Mouse (Mus musculus) urinary bladder, adult 18-20 months (tissue): Measurements from ENCODE around the gene Hoxb5.

ENCODE experiments used
- DNase-seq, 2 experiments: peaks; one replicate each; pipeline ENCODE4 v3.0.0; 2022; ENCODE audit warnings: low spot score in 2 of 2, mixed read lengths in 2 of 2

Hoxb5 gene

DNA sequence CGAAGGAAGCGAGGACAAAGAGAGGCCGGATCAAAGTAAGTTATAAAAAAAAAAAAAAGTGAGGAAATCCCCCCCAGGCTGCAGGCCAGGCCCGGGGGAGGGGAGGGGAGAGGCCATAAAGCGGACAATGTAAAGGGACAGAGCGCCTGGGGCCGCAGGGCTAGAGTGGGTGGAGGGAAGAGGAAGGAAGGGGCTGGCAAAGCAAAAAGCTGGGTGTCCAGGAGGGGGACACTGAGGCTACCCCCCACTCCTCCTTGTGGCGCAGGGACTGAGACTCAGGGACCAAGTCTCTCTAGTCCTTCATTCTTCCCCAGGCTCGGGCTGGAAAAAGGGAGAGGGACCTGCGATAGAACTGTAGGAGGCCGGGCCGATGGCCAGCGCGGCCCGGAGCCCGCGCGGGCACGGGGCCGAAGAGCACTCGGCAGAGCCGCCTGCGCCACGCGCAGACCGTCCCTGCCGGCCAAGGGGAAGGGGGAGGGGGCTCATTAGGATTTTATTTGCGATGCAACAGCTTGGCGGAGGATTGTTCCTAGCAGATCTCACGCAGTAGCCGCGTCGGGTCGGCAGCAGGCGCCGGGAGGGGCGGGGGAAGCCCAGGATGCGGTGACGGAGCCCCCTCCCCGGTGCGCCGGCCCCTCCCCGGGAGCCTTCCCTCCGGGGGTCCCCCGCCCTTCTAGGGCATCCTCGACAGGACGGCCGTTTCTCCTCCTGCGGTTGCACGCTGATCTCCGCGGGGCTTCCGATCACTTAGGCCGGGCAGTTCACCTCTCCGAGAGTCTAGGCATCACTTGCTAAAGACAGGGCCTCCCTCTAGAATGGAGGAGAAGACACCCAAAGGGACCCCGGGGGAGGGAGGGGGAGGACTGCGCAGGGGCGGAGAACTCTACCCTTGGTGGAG lies 30.9 kb upstream of the Hoxb5 start:
- no peak for DNase-seq

DNA sequence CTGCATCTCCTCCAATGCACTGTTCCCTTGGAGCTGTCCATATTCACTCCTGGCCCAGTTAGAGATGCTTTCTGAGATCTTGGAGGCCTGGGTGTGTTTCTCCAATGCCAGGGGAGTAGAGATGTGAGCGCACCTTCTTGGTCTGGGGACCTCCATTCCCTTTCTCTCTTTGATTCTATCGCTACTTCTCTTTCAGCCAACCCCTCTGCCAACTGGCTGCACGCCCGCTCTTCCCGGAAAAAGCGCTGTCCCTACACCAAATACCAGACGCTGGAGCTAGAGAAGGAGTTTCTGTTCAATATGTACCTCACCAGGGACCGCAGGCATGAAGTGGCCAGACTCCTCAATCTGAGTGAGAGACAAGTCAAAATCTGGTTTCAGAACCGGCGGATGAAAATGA lies 28.7 kb upstream of the Hoxb5 start:
- DNase-seq, result no peak

DNA sequence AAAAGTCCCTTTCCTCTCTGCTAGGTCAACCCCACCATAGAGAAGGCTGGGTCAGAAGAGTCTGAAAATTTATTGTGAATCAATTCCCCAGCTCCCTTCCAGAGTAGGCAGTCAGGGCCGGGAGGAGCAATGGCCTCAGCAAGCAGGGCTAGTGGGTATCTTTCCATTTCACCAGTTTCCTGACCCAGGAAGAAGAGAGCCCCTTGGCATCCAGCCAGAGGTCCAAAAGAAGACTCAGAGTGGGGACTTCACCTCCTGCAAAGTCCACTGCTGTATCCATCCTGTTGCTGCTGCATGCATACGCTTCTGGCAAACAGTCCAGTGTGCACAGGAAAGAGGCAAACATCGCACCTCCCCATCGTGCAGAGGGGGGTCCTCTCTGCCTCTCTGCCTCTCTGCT lies 27.2 kb upstream of the Hoxb5 start:
- DNase-seq, result no peak

DNA sequence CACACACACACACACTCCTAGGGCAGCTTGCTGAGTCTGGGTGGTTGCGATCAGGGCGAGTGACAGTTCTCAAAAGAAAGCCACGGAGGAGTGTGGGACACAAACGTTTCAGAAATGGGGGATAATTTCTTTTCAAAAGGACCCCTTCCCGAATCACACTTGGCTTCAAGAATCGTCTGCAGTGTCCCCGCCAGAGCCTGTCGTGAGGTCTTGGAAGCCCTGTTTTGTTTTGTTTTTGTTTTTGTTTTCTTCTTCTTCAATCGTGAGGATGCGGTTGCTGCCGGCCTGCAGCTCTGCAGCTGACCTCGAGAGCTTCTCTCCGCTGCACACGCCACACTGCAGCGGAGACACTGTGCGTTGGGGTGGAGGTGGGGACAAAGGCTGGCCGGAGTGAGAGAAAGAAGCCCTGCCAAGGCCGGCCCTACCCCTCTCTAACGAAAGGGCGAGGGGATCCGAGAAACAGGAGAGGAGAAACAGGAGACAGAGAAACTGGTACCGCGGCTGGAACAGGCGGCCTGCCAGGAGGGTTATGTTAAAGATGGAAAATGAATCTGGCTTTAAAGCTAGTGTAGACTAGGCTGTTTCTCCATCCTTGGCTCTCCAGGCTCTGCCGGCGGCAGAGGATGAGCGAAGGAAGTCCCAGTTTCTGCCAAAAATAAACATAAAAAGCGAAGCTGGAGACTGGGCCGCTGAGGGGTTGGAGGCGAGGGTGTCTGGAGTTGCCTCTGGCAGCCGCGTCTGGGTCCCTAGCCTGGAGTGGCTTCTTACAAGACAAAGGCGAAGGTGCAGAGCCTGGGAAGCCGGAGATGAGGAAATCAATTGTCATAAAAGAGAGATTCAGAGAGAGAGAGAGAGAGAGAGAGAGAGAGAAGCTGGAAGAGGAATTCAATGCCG lies 25.7 kb upstream of the Hoxb5 start:
- DNase-seq, result no peak

DNA sequence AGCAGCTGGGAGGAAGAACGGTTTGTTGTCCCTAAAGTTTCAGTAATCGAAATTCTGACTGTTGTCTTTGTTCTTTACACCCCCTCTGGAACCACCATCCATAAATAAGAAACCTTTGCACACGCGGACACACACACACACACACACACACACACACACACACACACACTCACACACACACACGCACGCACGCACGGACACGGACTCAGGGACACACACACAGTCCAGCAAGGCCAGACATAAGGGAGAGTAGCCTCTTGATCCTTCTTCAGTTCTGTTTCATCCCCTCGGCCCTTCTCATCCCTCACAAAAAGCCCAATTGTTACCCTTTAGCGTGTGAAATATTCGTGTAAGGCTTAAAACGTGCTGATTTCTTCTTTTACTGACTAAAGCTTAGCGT lies 24.8 kb upstream of the Hoxb5 start:
- DNase-seq, result no peak

DNA sequence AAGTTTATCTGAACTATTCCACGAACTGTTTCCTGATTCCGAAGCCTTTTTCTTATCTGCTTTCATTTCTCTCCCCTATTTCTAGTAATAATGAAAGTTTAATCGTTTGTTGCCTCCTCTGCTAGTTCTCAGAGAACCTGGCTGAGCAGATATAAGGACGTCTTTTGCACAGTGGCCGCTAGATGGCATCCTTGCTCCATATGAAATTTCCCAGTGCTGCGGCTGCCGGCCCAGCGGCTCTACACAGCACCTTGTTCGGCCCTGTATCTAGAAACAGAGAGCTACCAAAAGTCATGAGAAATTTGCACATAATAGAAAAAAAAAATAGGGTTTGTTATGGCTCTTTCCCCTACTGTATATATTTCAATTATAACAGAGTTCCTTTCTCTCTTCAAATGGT lies 24.4 kb upstream of the Hoxb5 start:
- DNase-seq, result peak in 1 of 2 experiments; percentile 75

DNA sequence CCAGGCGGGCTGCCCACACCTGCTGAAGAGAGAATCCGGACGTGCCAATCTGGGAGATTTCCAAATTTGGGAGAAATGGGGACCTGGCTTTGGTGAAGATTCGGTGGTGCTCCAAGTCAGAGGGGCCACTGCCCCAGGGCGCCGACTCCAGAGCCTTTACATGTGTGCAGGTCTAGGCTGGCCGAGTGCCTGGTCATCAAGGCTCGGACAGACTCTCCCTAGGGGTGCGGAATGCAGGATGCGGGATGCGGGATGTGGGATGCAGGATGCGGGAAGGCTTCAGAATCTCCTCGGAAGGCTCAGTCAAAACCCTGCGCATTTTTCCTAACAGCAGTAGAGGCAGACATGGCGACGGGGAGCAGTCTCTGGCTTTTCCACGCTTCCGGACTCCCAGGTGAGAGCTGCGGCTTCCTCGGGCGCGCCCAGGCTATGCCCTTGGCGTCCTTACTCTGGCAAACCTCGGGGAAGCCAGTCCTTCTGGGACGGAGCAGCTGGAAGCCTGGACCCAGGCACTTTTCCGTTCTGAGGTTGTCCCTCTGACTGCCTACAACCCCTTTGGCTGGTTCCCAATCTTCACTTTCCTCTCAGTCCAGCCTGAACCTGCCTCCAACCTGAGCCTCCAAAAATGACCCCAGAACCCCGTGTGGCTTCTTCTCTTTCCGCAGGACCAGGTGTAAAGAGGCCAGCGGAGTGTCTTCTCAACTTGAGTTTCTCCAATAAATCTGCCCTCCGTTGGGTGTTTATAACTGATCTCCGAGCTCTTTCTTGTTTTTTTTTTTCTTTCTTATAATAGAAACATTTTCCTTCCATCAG lies 23.5 kb upstream of the Hoxb5 start:
- no peak for DNase-seq

DNA sequence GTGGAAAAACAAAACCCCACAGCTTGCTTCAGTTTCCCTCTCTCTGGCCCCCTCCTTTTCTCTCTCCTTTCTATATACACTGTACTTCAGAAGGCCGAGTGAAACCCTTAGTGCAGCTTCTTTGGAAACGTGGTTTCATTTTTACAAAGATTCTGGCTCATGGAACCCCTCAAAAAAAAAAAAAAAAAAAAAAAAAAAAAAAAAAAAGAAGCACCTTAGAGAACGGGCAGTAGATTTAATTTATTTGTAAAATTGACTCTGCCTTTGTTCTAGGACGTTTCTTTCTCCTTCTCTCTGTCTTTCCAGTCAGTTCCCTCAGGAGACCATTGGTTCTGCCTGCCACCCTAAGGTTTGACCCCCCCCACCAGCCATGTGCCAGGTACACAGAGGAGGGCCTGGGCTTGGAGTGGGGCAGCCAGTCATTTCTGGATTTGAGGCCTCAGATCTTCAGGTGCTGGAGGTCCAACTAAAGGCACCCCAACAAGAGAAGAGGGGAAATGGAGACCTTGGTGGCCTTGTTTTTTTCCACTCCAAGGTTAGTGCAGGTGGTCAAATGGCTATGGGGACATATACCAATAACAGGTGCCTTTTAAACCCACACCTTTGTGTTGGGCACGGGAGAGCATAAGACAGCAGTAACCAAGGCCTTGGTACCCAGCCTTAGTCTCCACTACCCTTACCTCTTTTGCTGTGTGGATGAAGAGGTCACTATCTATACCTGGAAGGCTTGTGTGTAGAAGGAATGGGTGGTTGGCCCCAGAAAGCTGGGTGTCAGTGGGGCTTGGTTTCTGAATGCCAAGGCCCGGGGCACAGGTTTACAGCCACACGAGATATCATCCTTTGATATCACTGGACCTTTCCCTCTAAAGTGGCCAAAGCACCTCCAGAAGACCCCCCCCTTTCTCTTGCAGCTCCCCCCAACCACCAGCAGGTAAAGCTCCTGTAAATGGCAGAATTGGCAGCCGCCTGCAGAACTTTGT lies 22.4 kb upstream of the Hoxb5 start:
- DNase-seq, result no peak

DNA sequence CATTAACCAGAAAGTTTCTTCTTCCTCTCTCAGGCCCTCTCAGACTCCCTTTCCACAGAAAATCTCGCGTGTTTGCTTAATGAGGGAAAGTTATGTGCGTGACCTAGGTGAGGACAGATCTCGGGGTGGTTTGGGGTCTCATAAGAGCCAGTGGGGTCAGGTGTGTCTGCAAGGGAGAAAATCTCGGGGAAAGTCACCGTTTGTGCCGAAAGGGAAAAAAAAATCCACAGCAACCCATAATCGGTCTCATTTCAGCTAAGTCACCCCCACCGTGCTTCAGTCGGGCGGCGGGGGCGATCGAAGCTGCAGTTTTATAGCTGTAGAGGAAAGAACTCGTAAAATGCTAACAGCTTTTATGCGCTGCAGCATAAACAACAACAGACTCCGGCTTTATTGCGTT lies 21.7 kb upstream of the Hoxb5 start:
- no peak for DNase-seq

DNA sequence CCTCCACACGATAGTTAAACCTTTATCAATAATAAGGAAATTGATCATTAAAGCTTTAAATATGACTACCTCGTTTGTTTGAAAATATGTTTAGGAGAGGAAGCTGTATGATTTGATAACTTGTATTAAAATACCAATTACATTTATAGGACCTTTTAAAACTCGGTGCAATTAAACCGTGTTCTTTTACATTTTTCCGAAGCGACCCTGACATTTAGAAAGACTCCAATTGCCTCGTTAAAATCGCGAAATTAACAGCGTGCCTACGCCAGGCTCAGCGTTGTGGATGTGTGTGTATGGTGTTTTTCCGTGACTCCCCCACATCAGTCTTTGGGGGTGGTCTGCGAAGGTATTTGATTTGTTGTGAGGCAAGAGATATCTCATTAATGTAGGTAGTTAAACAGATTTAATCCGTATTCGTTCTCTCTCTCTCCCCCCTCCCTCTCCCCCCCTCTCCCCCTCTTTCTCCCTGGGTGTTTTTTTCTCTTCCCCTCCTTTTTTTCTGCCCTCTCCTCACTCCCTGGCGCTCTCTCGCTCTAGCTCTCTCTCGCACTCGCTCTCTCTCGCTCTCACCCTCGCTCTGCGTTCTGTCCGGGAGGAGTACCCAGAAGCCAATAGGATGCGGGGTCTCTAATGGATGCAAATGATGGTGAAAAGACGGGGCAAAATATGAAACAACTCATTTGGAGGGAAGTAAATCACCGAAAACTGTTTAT lies 21.1 kb upstream of the Hoxb5 start, which contains the start of gene Hoxb8:
Gene Hoxb8, plus strand, starts transcription at position 51 of the 716 bp plus-strand sequence.
- DNase-seq, result no peak

DNA sequence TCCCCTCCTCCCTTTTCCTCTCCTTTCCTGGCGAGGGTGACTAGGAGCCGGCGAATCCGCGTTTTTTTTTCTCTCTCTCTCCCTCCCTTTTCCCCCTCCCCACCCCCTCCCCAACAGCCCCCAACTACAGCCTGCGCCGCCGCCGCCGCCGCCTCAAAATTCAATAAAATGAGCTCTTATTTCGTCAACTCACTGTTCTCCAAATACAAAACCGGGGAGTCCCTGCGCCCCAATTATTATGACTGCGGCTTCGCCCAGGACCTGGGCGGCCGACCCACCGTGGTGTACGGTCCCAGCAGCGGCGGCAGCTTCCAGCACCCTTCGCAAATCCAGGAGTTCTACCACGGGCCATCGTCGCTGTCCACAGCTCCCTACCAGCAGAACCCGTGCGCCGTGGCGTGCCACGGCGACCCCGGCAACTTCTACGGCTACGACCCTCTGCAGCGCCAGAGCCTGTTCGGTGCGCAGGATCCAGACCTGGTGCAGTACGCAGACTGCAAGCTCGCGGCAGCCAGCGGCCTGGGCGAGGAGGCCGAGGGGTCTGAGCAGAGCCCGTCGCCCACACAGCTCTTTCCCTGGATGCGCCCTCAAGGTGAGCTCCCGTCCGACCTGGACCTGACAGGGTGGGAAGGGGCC lies 20.2 kb upstream of the Hoxb5 start:
- no peak for DNase-seq

DNA sequence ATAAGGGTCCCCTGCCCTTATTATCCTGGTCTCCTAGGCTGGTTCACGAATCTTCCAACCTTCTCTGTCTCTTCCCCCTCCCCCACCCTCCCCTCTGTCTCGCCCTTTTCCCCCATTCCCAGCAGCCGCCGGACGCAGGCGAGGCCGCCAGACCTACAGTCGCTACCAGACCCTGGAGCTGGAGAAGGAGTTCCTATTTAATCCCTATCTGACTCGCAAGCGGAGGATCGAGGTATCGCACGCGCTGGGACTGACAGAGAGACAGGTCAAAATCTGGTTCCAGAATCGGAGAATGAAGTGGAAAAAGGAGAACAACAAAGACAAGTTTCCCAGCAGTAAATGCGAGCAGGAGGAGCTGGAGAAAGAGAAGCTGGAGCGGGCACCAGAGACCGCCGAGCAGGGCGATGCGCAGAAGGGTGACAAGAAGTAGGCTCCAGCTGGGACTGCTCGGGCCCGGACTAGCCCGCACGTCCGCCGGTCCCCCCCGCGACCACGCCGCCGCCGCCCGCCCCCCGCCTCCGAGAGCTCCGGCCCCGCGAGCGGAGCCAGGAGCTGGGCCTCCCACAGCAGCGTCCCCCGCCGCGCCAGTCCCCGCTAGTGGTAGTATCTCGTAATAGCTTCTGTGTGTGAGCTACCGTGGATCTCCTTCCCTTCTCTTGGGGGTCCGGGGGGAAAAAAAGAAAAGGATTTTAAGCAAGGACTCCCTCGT lies 18.9 kb upstream of the Hoxb5 start:
- DNase-seq, result no peak

DNA sequence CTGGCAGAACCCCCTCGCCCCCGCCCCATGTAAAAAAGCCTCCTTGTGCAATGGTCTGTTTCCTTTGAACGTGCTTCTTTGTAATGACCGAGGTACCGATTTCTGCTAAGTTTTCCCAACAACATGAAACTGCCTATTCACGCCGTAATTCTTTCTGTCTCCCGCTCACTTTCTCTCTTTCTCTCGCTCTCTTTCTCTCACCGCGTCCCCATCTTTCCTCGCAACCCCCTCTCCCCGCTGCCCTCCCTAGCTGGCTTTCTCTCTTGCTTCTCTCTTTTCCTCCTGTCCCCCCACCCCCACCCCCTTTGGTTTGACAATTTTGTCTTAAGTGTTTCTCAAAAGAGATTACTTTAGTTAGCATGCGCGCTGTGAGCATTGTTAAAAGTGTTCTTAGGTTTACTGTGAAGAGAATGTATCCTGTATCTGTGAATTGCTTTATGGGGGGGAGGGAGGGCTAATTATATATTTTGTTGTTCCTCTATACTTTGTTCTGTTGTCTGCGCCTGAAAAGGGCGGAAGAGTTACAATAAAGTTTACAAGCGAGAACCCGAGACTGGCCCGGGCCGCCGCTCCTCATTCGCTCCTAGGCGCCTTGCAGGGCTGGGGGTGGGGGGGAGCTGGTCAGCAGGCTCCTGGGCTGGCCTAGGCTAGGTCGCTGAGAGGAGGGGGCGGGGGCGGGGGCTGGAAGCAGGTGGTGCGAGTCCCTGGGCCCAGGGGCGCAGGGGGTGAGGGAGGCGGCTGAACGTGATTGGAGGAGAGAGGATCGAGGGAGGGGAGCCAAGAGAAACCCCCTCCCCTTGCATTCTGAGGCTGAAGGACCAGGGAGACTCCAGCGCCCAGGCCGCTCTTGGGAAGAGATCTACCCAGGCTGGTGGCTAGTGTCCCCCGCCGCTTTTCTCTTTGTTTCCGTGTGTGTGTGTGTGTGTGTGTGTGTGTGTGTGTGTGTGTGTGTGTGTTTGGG lies 18.1 kb upstream of the Hoxb5 start:
- no peak for DNase-seq

DNA sequence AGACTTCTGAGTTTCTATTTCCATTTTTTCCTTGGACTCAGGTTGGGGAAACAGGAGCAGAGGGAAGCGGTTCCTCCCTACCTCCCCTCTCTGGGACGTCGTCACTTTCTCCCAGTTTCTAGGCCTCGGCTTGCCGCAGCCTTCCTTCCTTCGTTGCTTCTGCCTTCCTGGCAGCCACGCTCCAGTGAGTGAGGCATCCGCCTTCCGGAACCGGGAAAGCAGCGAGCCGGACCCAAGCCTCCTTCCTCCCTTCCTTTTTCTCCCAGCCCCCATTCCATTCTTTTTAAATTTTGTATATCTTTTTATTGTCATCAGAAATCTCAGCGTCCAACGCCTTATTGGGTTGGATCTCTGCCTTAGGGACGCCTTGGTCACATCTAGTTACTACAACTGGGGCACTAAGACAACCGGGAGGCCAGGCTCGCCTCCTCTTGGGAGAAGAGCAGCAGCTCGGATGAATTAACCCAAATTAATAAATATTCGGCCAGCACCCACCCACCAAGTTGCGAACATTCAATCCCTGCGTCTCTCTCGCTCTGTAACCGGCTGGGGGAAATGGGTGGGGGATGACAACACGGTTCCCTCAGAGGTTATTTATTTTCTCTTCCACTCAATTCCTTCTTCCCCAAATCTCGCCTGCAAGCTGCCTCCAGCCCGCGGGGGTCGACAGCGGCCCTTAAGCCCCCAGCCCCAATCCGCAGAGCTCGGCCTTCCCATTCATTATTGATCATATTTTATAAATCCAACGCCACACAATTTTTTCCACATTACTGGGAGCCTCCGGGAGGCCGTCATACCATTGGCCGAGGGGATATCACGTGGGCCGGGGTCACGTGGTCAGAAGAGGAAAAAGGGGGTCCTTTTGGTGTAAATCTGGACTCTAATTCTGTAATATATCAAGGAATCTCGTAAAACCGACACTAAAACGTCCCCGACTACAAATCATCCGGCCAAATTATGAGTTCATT lies 17.1 kb upstream of the Hoxb5 start, which contains the start of gene Hoxb7:
Gene Hoxb7, plus strand, starts transcription at position 853 of the 968 bp plus-strand sequence.
- peak in 1 of 2 experiments; percentile 69 for DNase-seq

DNA sequence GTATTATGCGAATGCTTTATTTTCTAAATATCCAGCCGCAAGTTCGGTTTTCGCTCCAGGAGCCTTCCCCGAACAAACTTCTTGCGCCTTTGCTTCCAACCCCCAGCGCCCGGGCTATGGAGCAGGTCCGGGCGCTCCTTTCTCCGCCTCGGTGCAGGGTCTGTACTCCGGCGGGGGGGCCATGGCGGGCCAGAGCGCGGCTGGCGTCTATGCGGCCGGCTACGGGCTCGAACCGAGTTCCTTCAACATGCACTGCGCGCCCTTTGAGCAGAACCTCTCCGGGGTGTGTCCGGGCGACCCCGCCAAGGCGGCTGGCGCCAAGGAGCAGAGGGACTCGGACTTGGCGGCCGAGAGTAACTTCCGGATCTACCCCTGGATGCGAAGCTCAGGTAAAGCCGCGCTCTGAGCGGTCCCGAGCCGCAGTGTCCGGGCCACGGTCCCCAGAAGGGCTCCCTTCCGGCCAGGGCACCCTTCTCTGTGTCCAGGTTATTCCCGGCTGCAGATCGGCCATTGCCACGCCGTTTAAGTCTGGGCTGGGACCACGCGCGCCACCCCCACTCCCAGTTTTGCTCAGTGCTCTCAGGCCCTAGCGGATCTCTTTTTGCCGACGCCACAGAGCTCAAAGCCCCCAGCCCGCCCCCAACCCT lies 16.3 kb upstream of the Hoxb5 start:
- no peak for DNase-seq

DNA sequence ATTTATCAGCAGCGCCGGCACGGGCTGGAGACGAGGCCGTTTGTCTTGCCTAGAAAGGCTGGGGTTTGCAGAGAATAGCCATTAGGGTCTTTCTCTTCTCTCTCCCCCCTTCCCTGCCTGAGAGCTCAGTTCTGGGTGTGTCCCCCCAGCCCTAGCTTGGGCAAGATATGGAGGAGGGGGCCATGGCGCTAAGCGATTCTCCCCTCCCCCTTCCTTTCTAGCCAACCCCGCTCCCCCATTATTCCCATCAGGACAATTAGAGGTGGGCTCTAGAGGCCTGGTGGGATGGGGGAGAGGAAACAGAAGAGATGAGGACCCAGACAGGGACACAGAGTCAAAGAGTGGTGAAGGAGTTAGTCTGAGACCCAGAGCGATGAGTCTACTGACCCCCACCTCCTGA lies 15.7 kb upstream of the Hoxb5 start:
- no peak for DNase-seq
